Mouse (Mus musculus) ES-Bruce4 (cell line): Measurements from ENCODE around the gene Gapdhs.

Experiments
- CTCF ChIP-seq: IDR thresholded peaks from one replicate; pipeline ENCODE4 v1.8.1; 2011; ENCODE audit warnings: low read depth, low read length
- POLR2A ChIP-seq: IDR thresholded peaks from one replicate; pipeline ENCODE4 v1.8.1; 2011; ENCODE audit warnings: low read length; ENCODE audit not compliant: insufficient read depth

- TF ChIP-seq CTCF (no peak), POLR2A (no peak)
Observed at GRCm38 (mm10) chr7:30785154-30785553, 41.7 kb upstream of the Gapdhs start.
